Mouse (Mus musculus): ENCODE data around the gene Tmem198b.

- TF ChIP-seq CTCF (IDR thresholded peaks at IDR 0.05; ENCODE audit: control insufficient read depth, insufficient read depth, insufficient replicate concordance, low read depth, low read length) (no peak), POLR2A (IDR thresholded peaks at IDR 0.05; ENCODE audit: control insufficient read depth, low read depth, low read length) (no peak)
Measured at GRCm38 (mm10) chr10:128802956-128803355, 1.2 kb downstream of the Tmem198b start.

All from testis, adult 2 months (tissue).